Mouse (Mus musculus): ENCODE data around the gene Olfr1513. TPM values are rescaled to one million over a fixed set of nuclear protein-coding genes. Genes with fewer than 3 reads are reported as not detected.
"Not testable (repeated sequence)": the region's sequence is repeated elsewhere in the genome, so short reads cannot be mapped to it uniquely, and the experiment has no call there.

Gene Olfr1513
- polyA plus RNA-seq, 1 experiment from 2014 or later: not detected

DNA sequence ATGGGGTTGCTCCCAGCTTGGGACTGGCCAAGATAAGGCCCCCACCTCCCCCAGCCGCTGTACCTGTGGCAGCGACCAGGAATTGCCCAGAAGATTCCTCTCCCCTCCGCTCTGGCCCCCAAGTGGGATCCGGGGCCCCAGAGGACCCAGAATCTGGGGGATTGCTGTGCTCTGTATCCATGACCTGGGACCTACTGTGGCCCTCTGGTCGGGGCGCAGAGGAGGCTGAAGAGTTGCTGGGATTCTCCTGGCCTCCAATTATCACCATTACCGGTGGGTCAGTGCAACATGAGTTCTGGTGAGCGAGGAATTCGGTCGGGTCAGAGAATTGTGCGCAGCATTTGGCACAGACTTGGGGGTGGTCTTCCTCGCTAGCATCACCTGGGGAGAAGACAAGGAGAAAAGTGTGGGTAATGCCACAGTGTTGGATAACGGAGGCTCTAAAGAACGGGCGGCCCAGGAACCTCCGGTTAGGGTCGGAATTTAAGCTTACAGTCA, 40.9 kb downstream of the Olfr1513 start:
- peak overlapping the region; percentile 77 for H3K4me3 ChIP-seq (ENCODE audit: low read depth, low read length)
- ATAC-seq (no peak; the same call in 1 of the 2 replicates), DNase-seq (ENCODE audit: low spot score) (no peak)
- H3K36me3 ChIP-seq (ENCODE audit: control insufficient read depth, insufficient read depth, low read length): peaks cover 37% of the 10 kb centered on the region
- peaks cover 19% of the 10 kb centered on the region for H3K4me1 ChIP-seq (ENCODE audit: control insufficient read depth, insufficient read depth, low read length)
- no peaks in the 10 kb centered on the region for H3K9me3 ChIP-seq (replicated peaks; ENCODE audit: control insufficient read depth, low read length)
- H3K4me2 ChIP-seq (ENCODE audit: low read length): peak overlapping the region; percentile 82
- H3K27me3 ChIP-seq (replicated peaks; ENCODE audit: control insufficient read depth, insufficient read depth, low read length): no peaks in the 10 kb centered on the region
- 6% methylated on average over 17 of the region's 17 CpGs for WGBS
- peak overlapping the region; percentile 94 for H3K9ac ChIP-seq (ENCODE audit: low read length)
- H3K27ac ChIP-seq (ENCODE audit: low read depth, low read length): peak overlapping the region; percentile 90

DNA sequence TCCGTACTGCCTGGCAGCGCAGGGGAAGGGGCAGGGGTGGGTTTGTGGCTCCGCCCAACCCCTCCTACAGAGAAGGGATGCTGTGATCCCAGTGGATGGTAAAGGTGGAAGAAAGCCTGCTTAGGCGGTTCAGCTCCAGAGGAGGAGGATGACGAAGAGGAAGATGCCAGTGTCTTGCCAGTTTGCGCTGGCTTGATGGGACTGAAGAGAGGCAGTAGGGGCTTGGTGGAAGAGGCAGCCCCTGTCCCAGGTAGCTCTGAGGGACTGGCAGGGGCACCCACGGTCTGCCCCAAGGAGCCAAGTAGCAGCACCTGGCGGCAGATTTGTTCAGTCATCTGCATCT, 41.4 kb downstream of the Olfr1513 start:
- peak overlapping the region; percentile 94 for H3K9ac ChIP-seq (ENCODE audit: low read length)
- no peak for DNase-seq (ENCODE audit: low spot score)
- H3K4me2 ChIP-seq (ENCODE audit: low read length): peak overlapping the region; percentile 82
- 40% methylated on average over 8 of the region's 8 CpGs for WGBS
- H3K9me3 ChIP-seq (replicated peaks; ENCODE audit: control insufficient read depth, low read length): no peaks in the 10 kb centered on the region
- H3K27ac ChIP-seq (ENCODE audit: low read depth, low read length): no peak overlapping the region
- peaks cover 37% of the 10 kb centered on the region for H3K36me3 ChIP-seq (ENCODE audit: control insufficient read depth, insufficient read depth, low read length)
- peaks cover 19% of the 10 kb centered on the region for H3K4me1 ChIP-seq (ENCODE audit: control insufficient read depth, insufficient read depth, low read length)
- peak overlapping the region; percentile 77 for H3K4me3 ChIP-seq (ENCODE audit: low read depth, low read length)
- ATAC-seq: no peak
- no peaks in the 10 kb centered on the region for H3K27me3 ChIP-seq (replicated peaks; ENCODE audit: control insufficient read depth, insufficient read depth, low read length)

DNA sequence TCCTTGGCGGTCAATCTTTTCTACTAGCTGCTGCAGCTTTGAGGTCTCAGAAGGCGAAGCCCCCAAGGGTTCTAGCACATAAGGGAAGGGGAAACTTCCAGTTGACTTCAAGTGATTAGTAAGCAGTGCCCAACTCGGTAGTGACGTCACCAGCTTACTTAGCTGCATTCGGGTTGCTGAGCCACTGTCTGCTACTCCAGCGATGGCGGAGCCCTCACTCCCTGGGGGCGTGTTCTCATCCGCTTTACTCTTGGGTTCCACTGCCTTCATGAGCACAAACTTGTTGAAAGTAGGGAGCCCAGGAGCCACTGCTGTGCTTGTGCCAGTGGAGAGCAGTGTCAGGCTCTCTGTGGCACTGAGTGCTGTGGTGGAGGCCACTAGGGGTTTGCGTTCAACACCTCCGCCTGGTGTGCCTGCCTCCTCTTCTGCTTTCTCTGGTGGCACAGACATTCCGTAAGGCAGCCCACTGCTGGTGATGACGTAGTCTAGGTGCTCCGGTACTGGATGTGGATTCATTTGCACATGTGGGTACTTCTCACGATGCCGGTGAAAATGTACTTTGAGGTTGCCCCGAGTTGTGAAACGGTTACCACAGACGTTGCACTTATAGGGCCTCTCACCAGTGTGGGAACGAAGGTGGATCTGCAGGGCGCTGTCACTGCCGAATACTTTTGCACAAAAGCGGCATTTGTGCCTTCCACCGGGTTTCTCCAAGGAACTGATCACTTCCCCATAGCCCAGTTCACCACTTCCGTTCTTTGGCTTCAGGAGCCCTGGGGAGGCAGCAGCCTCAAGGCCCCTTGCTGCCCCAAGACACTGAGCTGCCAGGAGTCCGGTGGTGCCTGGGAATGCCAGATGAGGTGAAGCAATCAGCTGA, 42.0 kb downstream of the Olfr1513 start:
- H3K27me3 ChIP-seq (replicated peaks; ENCODE audit: control insufficient read depth, insufficient read depth, low read length): no peaks in the 10 kb centered on the region
- 0 out of 2 replicates have a peak overlapping the region, but pooled peaks have one; percentile 0 for H3K9ac ChIP-seq (ENCODE audit: low read length)
- no peak for ATAC-seq
- peaks cover 19% of the 10 kb centered on the region for H3K4me1 ChIP-seq (ENCODE audit: control insufficient read depth, insufficient read depth, low read length)
- H3K4me3 ChIP-seq (ENCODE audit: low read depth, low read length): peak overlapping the region; percentile 77; the same call in 1 of the 2 replicates
- peaks cover 37% of the 10 kb centered on the region for H3K36me3 ChIP-seq (ENCODE audit: control insufficient read depth, insufficient read depth, low read length)
- no peak for DNase-seq (ENCODE audit: low spot score)
- 86% methylated on average over 26 of the region's 26 CpGs for WGBS
- no peak overlapping the region for H3K27ac ChIP-seq (ENCODE audit: low read depth, low read length)
- no peaks in the 10 kb centered on the region for H3K9me3 ChIP-seq (replicated peaks; ENCODE audit: control insufficient read depth, low read length)
- H3K4me2 ChIP-seq (ENCODE audit: low read length): peak overlapping the region; percentile 82

DNA sequence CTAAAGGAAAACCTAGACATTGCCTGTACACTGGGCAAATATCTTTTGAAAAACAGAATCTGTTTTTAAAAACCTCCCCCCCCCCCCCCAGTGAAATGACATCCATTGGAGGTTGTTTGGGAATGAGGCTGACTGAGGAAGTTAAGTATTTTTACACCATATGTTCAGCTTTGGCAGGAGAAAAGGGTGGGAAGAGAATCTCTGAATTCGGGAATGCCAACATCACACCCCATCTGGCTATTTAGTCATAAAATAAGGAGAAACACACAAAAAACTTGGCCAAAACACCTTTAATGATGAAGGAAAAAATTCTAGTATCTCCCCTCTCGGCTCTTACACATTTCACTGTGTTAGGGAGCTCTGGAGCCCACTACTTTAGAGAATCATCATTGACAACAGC, 45.3 kb downstream of the Olfr1513 start:
- Histone ChIP-seq H3K27ac (ENCODE audit: low read depth, low read length) (no peak overlapping the region), H3K4me1 (ENCODE audit: control insufficient read depth, insufficient read depth, low read length) (peaks cover 15% of the 10 kb centered on the region), H3K9me3 (replicated peaks; ENCODE audit: control insufficient read depth, low read length) (no peaks in the 10 kb centered on the region), H3K4me2 (ENCODE audit: low read length) (peak overlapping the region; percentile 4; the same call in 1 of the 2 replicates), H3K36me3 (ENCODE audit: control insufficient read depth, insufficient read depth, low read length) (peaks cover 37% of the 10 kb centered on the region), H3K27me3 (replicated peaks; ENCODE audit: control insufficient read depth, insufficient read depth, low read length) (no peaks in the 10 kb centered on the region), H3K9ac (ENCODE audit: low read length) (no peak overlapping the region), H3K4me3 (ENCODE audit: low read depth, low read length) (no peak overlapping the region)
- DNase-seq (ENCODE audit: low spot score) (peak; percentile 84), ATAC-seq (peak; percentile 16; the same call in 1 of the 2 replicates)
- WGBS: 70% methylated on average over 2 of the region's 2 CpGs

DNA sequence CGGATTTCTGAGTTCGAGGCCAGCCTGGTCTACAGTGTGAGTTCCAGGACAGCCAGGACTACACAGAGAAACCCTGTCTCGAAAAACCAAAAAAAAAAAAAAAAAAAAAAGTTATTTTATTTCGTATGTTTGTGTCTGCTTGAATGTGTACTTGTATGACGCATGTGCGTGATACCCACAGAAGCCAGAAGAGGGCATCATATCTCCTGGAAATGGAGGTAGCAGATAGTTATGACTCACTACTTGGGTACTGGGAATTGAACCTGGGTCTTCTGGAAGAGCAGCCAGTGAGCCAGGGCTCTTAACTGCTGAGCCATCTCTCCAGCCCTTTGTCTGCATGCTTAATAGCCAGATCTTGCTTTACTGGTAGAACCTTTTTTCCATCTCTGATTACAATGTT, 45.9 kb downstream of the Olfr1513 start:
- H3K27me3 ChIP-seq (replicated peaks; ENCODE audit: control insufficient read depth, insufficient read depth, low read length); H3K4me2 ChIP-seq (ENCODE audit: low read length); DNase-seq (ENCODE audit: low spot score); ATAC-seq; H3K9me3 ChIP-seq (replicated peaks; ENCODE audit: control insufficient read depth, low read length); H3K9ac ChIP-seq (ENCODE audit: low read length); H3K27ac ChIP-seq (ENCODE audit: low read depth, low read length); H3K4me3 ChIP-seq (ENCODE audit: low read depth, low read length): not testable (repeated sequence)
- WGBS: 97% methylated on average over 5 of the region's 6 CpGs
- peaks cover 15% of the 10 kb centered on the region for H3K4me1 ChIP-seq (ENCODE audit: control insufficient read depth, insufficient read depth, low read length)
- H3K36me3 ChIP-seq (ENCODE audit: control insufficient read depth, insufficient read depth, low read length): peaks cover 37% of the 10 kb centered on the region

DNA sequence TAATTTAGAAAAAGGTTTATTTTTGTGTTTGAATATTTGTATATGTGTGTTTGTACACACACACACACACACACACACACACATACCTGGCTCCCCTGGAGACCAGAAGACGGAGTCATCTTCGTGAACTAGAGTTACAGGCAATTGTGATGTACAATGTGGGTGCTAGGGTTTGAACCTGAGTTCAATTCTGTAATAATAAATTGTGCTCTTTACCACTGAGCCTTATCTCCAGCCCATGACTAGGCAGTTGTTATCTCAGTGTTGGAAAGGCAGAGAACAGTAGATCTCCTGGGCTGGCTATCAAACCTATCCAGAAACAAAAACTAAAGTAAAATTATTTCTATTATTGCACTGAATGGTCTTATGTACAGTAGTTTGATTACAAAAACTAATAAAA, 50.1 kb downstream of the Olfr1513 start:
- Histone ChIP-seq H3K9me3 (replicated peaks; ENCODE audit: control insufficient read depth, low read length) (no peaks in the 10 kb centered on the region), H3K27me3 (replicated peaks; ENCODE audit: control insufficient read depth, insufficient read depth, low read length) (no peaks in the 10 kb centered on the region), H3K4me3 (ENCODE audit: low read depth, low read length) (no peak overlapping the region), H3K4me1 (ENCODE audit: control insufficient read depth, insufficient read depth, low read length) (peaks cover 6% of the 10 kb centered on the region), H3K27ac (ENCODE audit: low read depth, low read length) (no peak overlapping the region), H3K9ac (ENCODE audit: low read length) (no peak overlapping the region), H3K4me2 (ENCODE audit: low read length) (no peak overlapping the region), H3K36me3 (ENCODE audit: control insufficient read depth, insufficient read depth, low read length) (peaks cover 2% of the 10 kb centered on the region; the same call in 1 of the 2 replicates)
- ATAC-seq: no peak
- DNase-seq (ENCODE audit: low spot score): no peak
- WGBS: 95% methylated on average over 2 of the region's 2 CpGs

DNA sequence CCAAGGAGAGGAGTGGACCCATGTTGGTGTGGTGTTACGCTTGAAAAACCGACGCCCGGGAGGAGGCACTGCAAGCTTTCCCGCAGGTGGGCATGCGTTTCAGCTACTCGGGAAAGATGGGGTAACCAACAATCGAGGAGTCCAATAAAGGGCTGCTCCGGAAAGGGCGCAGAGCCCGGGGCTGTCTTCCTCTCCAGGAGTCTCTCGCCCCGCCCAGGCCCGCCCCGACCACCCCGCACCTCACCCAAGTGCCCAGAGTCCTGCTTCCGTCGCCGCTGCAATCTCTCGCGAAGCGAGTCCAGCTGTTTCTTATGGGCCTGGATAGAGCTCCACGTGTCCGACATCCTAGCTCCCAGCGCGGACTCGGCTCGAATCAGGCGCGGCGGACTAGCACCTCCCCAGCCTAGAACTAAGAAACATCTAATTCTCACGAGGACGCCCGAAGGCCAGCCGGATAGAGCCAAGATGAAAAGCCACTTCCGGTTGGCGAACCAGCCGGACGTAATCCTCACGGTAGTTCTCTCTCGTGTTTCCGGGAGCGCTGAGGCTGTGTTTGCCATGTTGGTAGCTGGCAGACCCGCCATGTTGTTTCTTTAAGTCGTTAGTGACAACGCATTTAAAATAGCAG, 51.5 kb downstream of the Olfr1513 start, which contains the start of gene Mettl3:
Gene Mettl3, minus strand, starts transcription at position 485 of the 628 bp plus-strand sequence.
- ATAC-seq: peak; percentile 95
- under 1% methylated on average over 46 of the region's 46 CpGs for WGBS

DNA sequence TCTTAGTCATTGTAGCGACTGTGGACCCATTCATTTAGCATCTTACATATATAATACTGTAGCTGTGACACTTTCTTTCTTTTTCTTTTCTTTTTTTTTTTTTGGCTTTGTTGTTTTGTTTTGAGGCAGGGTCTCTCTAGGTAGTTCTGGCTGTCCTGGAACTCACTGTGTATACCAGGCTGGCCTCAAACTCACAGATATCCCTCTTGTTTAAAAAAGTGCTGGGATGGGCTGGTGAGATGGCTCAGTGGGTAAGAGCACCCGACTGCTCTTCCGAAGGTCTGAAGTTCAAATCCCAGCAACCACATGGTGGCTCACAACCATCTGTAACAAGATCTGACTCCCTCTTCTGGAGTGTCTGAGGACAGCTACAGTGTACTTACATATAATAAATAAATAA, 52.7 kb downstream of the Olfr1513 start:
- not testable (repeated sequence) for DNase-seq (ENCODE audit: low spot score); H3K27me3 ChIP-seq (replicated peaks; ENCODE audit: control insufficient read depth, insufficient read depth, low read length); ATAC-seq; H3K9ac ChIP-seq (ENCODE audit: low read length); H3K9me3 ChIP-seq (replicated peaks; ENCODE audit: control insufficient read depth, low read length); H3K27ac ChIP-seq (ENCODE audit: low read depth, low read length); H3K4me3 ChIP-seq (ENCODE audit: low read depth, low read length); H3K4me1 ChIP-seq (ENCODE audit: control insufficient read depth, insufficient read depth, low read length)
- WGBS: 77% methylated on average over 3 of the region's 3 CpGs
- Histone ChIP-seq H3K4me2 (ENCODE audit: low read length) (peak overlapping the region; percentile 78; the same call in 1 of the 2 replicates), H3K36me3 (ENCODE audit: control insufficient read depth, insufficient read depth, low read length) (peaks cover 21% of the 10 kb centered on the region)

More for the DNA sequence above, 51.5 kb downstream of the Olfr1513 start, which contains the start of gene Mettl3:
- Histone ChIP-seq H3K4me3 (ENCODE audit: low read depth, low read length) (peak within 1 kb of the TSS; percentile 69), H3K9me3 (replicated peaks; ENCODE audit: control insufficient read depth, low read length) (no peaks in the 10 kb centered on the region), H3K4me1 (ENCODE audit: control insufficient read depth, insufficient read depth, low read length) (peaks cover 6% of the 10 kb centered on the region), H3K9ac (ENCODE audit: low read length) (peak within 1 kb of the TSS; percentile 76), H3K27me3 (replicated peaks; ENCODE audit: control insufficient read depth, insufficient read depth, low read length) (no peaks in the 10 kb centered on the region), H3K4me2 (ENCODE audit: low read length) (peak within 1 kb of the TSS; percentile 78), H3K27ac (ENCODE audit: low read depth, low read length) (peak within 1 kb of the TSS; percentile 90), H3K36me3 (ENCODE audit: control insufficient read depth, insufficient read depth, low read length) (peaks cover 11% of the 10 kb centered on the region)
- peak; percentile 98 for DNase-seq (ENCODE audit: low spot score)
